Mouse (Mus musculus) hindbrain, postnatal 0 days (tissue): ENCODE measurements around the gene Ntn3. TPM values are rescaled to one million over a fixed set of nuclear protein-coding genes. Genes with fewer than 3 reads are reported as not detected.

Source experiments
- ATAC-seq: fragments of 200-750 bp; cut with Nextera tagmentation; 2 replicates; pipeline ENCODE4 v1.8.0; 2017; ENCODE audit warnings: mild to moderate bottlenecking, moderate TSS enrichment, moderate library complexity
- DNase-seq: peaks from one replicate; pipeline ENCODE4 v3.0.0-alpha.2; 2015; ENCODE audit warnings: low spot score
- H3K27ac ChIP-seq: fragments of 300-500 bp; sonication (generic); 2 replicates; pipeline ENCODE4 v1.5.1; 2014; ENCODE audit warnings: mild to moderate bottlenecking
- H3K27me3 ChIP-seq: fragments of 300-500 bp; sonication (generic); 2 replicates; pipeline ENCODE4 v1.6.1; 2014; ENCODE audit warnings: low read length, mixed read lengths; ENCODE audit not compliant: insufficient read depth
- H3K36me3 ChIP-seq: fragments of 300-500 bp; sonication (generic); 2 replicates; pipeline ENCODE4 v1.6.1; 2014; ENCODE audit warnings: low read length, mixed read lengths; ENCODE audit not compliant: insufficient read depth
- H3K4me1 ChIP-seq: fragments of 300-500 bp; sonication (generic); 2 replicates; pipeline ENCODE4 v1.6.1; 2014; ENCODE audit warnings: antibody characterized with exemption, low read length, mixed read lengths; ENCODE audit not compliant: insufficient read depth
- H3K4me2 ChIP-seq: fragments of 300-500 bp; sonication (generic); 2 replicates; pipeline ENCODE4 v1.6.1; 2014; ENCODE audit warnings: low read depth, mild to moderate bottlenecking, low read length, moderate library complexity, mixed read lengths
- H3K4me3 ChIP-seq: fragments of 300-500 bp; sonication (generic); 2 replicates; pipeline ENCODE4 v1.5.1; 2014; ENCODE audit warnings: low read length
- H3K9ac ChIP-seq: fragments of 300-500 bp; sonication (generic); replicated peaks from 2 replicates; pipeline ENCODE4 v1.6.1; 2014; ENCODE audit warnings: mild to moderate bottlenecking, low read length, moderate library complexity, mixed read lengths
- H3K9me3 ChIP-seq: fragments of 300-500 bp; sonication (generic); 2 replicates; pipeline ENCODE4 v1.6.1; 2016; ENCODE audit warnings: low read length, mixed read lengths
- CTCF ChIP-seq: IDR thresholded peaks from 2 replicates; pipeline ENCODE4 v1.5.1; 2016; ENCODE audit warnings: antibody characterized with exemption, control low read depth, low read depth
- WGBS: fragments of 180-500 bp; shearing (Covaris S2); extraction: QIAGEN DNeasy Blood & Tissue Kit; methylation state at CpG from one replicate; pipeline ENCODE4 v1.1.7; 2014; 5-methylcytosine and 5-hydroxymethylcytosine counted together
- polyA plus RNA-seq: library from polyadenylated mRNA; unstranded; fragments of >200 nt; fragmentation: Nextera tagmentation; extraction: Ambion mirVana; gene quantifications from 2 replicates; pipeline ENCODE4 v1.2.1, GENCODE M21; 2015
- total RNA-seq: library from RNA; depleted of rRNA; stranded (reverse); fragments of >200 nt; gene quantifications from 2 replicates; pipeline ENCODE4 v1.2.3, GENCODE M21; 2014

Ntn3 gene
- total and polyA plus RNA-seq, 2 experiments from 2014 or later, result 4.3 to 26.9 TPM

DNA sequence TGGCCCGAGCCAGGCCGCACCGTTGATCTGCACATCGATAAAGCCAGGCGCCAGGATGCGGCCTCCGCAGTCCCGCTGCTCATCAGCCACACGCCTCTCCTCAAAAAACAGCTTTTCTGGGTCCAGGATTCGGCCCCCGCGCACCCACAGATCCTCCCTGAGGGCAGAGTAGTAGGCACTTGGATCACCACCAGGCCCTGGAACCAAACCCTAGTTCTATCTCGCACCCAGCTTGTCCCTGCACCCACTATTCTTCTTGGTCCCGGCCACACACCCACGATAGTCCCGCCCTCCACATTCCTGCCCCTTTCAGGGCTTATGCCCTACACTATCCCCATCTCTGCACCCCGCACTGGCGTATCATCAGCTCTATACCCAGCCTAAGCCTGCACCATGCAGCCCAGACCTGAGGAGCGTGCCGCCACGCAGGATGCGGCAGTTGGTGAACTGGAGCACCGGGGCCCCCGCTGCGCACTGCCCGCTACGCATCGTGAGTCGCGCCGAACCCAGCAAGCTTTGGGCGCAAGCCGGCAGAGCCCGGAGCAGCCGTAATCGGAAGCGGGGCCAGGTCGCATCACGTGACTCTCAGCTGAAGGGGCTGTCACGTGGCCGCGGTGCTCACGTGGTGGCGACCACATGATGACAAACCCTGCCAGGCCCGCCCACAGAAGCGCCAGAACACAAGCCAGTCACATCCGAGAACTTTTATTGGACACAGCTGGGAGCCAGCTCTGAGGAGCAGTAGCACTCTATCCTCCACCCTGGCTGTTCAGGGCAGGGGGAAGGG, 46.0 kb downstream of the Ntn3 start, which contains the start of gene Amdhd2:
TSS of gene Amdhd2 (minus strand) at position 591 of the 787 bp plus-strand sequence.
- peaks cover 14% of the 10 kb centered on the region for H3K4me1 ChIP-seq

DNA sequence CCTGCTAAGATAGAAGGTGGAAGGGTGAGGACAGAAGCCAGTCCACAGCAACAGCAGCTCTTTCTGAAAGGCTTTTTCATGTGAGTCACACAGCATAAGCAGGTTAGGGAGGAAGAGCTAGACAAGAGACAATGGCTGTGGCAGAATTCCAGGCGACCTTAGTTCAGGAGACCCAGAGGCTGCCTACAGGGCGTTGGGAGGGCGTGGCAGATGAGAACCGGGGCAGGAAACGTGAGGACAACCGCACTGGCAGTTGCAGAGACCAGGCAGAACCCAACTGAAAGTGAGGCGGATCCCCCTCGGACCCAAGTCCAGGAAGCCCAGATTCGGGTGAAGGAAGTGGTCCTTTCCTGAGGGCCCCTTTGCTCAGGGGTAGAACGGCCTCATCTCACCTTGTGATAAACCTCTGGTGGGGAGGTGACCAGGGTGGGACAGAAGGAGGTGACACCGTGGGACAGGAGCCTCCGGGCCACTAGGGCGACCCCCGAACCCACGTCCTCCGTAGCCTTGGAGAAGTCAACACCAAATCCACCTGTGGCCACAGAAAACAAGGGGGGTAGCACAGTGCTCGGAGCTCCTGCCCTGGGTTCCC, 46.7 kb downstream of the Ntn3 start:
- ATAC-seq, result no peak
- WGBS, result 33% methylated on average over 17 of the region's 17 CpGs

More for the DNA sequence above, 46.0 kb downstream of the Ntn3 start, which contains the start of gene Amdhd2:
- DNase-seq (peak; percentile 97), ATAC-seq (peak; percentile 93)
- under 1% methylated on average over 47 of the region's 47 CpGs for WGBS
- Histone ChIP-seq H3K9ac (peak within 1 kb of the TSS; percentile 56), H3K9me3 (no peaks in the 10 kb centered on the region), H3K27me3 (no peaks in the 10 kb centered on the region), H3K4me3 (peak within 1 kb of the TSS; percentile 63), H3K4me2 (peak within 1 kb of the TSS; percentile 87), H3K27ac (peak within 1 kb of the TSS; percentile 83), H3K36me3 (peaks cover 3% of the 10 kb centered on the region; the same call in 1 of the 2 replicates)
- TF ChIP-seq CTCF, result no peak

GRCm38 (mm10) chr17:24161466-24161865, 47.9 kb downstream of the Ntn3 start:
- Histone ChIP-seq H3K27me3 (no peaks in the 10 kb centered on the region), H3K36me3 (peaks cover 1% of the 10 kb centered on the region; the same call in 1 of the 2 replicates), H3K4me1 (peaks cover 5% of the 10 kb centered on the region; the same call in 1 of the 2 replicates), H3K4me3 (no peak overlapping the region), H3K9ac (no peak overlapping the region), H3K4me2 (no peak overlapping the region), H3K27ac (no peak overlapping the region), H3K9me3 (no peaks in the 10 kb centered on the region)
- ATAC-seq, result no peak
- WGBS, result 85% methylated on average over 5 of the region's 5 CpGs
- no peak for TF ChIP-seq CTCF
- no peak for DNase-seq

More for the DNA sequence above, 46.7 kb downstream of the Ntn3 start:
- H3K9me3 ChIP-seq, result no peaks in the 10 kb centered on the region
- DNase-seq, result no peak
- no peak for TF ChIP-seq CTCF
- peak overlapping the region; percentile 83 for H3K27ac ChIP-seq
- peaks cover 8% of the 10 kb centered on the region for H3K4me1 ChIP-seq
- H3K36me3 ChIP-seq, result peaks cover 3% of the 10 kb centered on the region; the same call in 1 of the 2 replicates
- H3K9ac ChIP-seq, result peak overlapping the region; percentile 56
- no peaks in the 10 kb centered on the region for H3K27me3 ChIP-seq
- H3K4me3 ChIP-seq, result peak overlapping the region; percentile 63
- H3K4me2 ChIP-seq, result peak overlapping the region; percentile 87

GRCm38 (mm10) chr17:24157526-24157925, 51.8 kb downstream of the Ntn3 start:
- H3K4me3 ChIP-seq, result no peak overlapping the region
- no peak overlapping the region for H3K4me2 ChIP-seq
- WGBS, result 98% methylated on average over 4 of the region's 4 CpGs
- DNase-seq (no peak), ATAC-seq (no peak)
- no peak overlapping the region for H3K9ac ChIP-seq
- no peak for TF ChIP-seq CTCF
- H3K9me3 ChIP-seq, result no peaks in the 10 kb centered on the region
- no peaks in the 10 kb centered on the region for H3K27me3 ChIP-seq
- H3K27ac ChIP-seq, result no peak overlapping the region
- H3K36me3 ChIP-seq, result no peaks in the 10 kb centered on the region; the same call in 1 of the 2 replicates
- peaks cover 1% of the 10 kb centered on the region; the same call in 1 of the 2 replicates for H3K4me1 ChIP-seq

- DNase-seq (no peak), ATAC-seq (no peak)
- WGBS, result 95% methylated on average over 6 of the region's 6 CpGs
- H3K4me3 ChIP-seq, result no peak overlapping the region
- no peak for TF ChIP-seq CTCF
- no peaks in the 10 kb centered on the region for H3K9me3 ChIP-seq
- peaks cover under 1% of the 10 kb centered on the region for H3K4me1 ChIP-seq
- no peak overlapping the region for H3K27ac ChIP-seq
- no peaks in the 10 kb centered on the region; the same call in 1 of the 2 replicates for H3K36me3 ChIP-seq
- no peak overlapping the region for H3K9ac ChIP-seq
- H3K27me3 ChIP-seq, result no peaks in the 10 kb centered on the region
- no peak overlapping the region for H3K4me2 ChIP-seq
Measured at GRCm38 (mm10) chr17:24157121-24157520, 52.2 kb downstream of the Ntn3 start.

DNA sequence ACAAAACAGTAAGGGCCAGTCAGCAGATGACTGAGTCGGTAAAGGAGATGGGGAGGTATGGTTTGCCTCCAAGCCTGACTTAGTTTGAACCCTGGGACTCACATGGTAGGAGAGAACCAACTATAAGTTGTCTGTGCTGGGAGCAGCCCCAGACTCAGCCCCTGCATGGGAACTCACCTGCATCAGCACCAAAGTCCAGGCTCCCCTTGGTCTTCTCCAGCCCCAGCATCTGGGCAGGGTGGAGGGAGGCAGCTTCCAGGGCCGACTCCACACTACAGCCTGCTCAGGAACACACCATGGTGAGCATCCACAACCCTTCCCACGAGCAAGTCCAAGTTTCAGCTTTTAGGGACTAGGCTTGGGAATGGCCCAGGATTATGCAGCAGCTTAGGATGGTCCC, 52.9 kb downstream of the Ntn3 start:
- WGBS, result 87% methylated on average over 3 of the region's 3 CpGs
- H3K9me3 ChIP-seq, result no peaks in the 10 kb centered on the region

More for the DNA sequence above, 52.9 kb downstream of the Ntn3 start:
- H3K27ac ChIP-seq, result no peak overlapping the region
- H3K4me1 ChIP-seq, result peaks cover 6% of the 10 kb centered on the region
- ATAC-seq, result no peak
- no peak overlapping the region for H3K4me3 ChIP-seq
- no peaks in the 10 kb centered on the region for H3K27me3 ChIP-seq
- no peak overlapping the region for H3K9ac ChIP-seq
- H3K36me3 ChIP-seq, result no peaks in the 10 kb centered on the region; the same call in 1 of the 2 replicates
- DNase-seq, result no peak
- no peak for TF ChIP-seq CTCF
- no peak overlapping the region for H3K4me2 ChIP-seq
